Mouse (Mus musculus): Measurements from ENCODE around the gene Elavl4. TPM values are rescaled to one million over a fixed set of nuclear protein-coding genes. Genes with fewer than 3 reads are reported as not detected.

The Elavl4 gene
- polyA plus RNA-seq, 1 experiment from 2014 or later: 453 TPM

Other genes with a start within 250 kb of the Elavl4 start
- gene Agbl4, start 45.8 kb upstream of the Elavl4 start, polyA plus RNA-seq (2016; fragmentation: Nextera tagmentation; extraction: Ambion mirVana): 1.5 TPM in 2 replicates